20 mouse cellular contexts compared by ENCODE assay signal in the genomic region with DNA sequence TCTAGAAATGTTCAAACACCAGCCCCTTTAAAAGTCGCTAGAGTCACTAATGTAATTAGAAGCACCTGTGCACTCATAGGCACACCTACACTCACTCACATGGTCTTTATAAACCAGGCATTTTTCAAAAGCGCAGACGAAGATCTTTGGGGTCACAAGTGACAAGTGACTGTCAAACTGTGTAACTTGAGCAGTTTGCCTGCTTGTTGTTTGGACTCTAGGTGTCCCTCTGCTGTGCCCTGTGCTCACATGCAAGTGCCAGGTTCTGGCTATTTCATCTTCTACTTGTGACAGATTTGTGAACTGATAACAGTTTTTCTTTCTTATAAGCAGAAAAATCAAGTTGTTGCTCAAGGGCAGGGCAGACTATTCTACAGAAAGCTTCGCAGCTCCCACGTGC. TPM values are rescaled to one million over a fixed set of nuclear protein-coding genes. Genes with fewer than 3 reads are reported as not detected.
DNase-seq lines count a peak whose midpoint lies in the region; ATAC-seq lines count a peak whose summit lies in the region.
"Had no signal": no experiment of that assay in that cellular context is flagged by ENCODE, and none has a peak within 500 bp of the region (broad histone marks: within the 10 kb centered on the region; RNA-seq: fewer than 3 reads in every experiment).

No protein-coding gene starts in this region.

- H3K4me3 ChIP-seq in heart, embryonic 13.5 days = no peak overlapping the region
- no peak overlapping the region for H3K4me3 ChIP-seq in limb, embryonic 12.5 days (replicated peaks)
- H3K4me3 ChIP-seq in limb, embryonic 10.5 days = no peak overlapping the region
- H3K4me3 ChIP-seq in neural tube, embryonic 12.5 days = no peak overlapping the region
- H3K4me3 ChIP-seq in neural tube, embryonic 15.5 days (replicated peaks) = no peak overlapping the region
- H3K4me3 ChIP-seq: embryonic facial prominence, embryonic 12.5 days; heart, adult 2 months; hindbrain, embryonic 15.5 days; liver, embryonic 15.5 days; megakaryocyte, embryonic 14.5 days; stomach, embryonic 15.5 days had no signal

- 0 out of 2 replicates have a peak, but pooled peaks cover 1% of the 10 kb centered on the region for H3K27me3 ChIP-seq in heart, embryonic 13.5 days (replicated peaks)
- no peaks in the 10 kb centered on the region for H3K27me3 ChIP-seq in limb, embryonic 12.5 days
- no peaks in the 10 kb centered on the region for H3K27me3 ChIP-seq in limb, embryonic 10.5 days (ENCODE audit: low read depth, poor library complexity, severe bottlenecking)
- H3K27me3 ChIP-seq in neural tube, embryonic 12.5 days (replicated peaks) = no peaks in the 10 kb centered on the region
- no peaks in the 10 kb centered on the region for H3K27me3 ChIP-seq in neural tube, embryonic 15.5 days (replicated peaks)
- H3K27me3 ChIP-seq: embryonic facial prominence, embryonic 12.5 days; hindbrain, embryonic 15.5 days; liver, embryonic 15.5 days; stomach, embryonic 15.5 days had no signal

- no peaks in the 10 kb centered on the region for H3K9me3 ChIP-seq in heart, embryonic 13.5 days
- H3K9me3 ChIP-seq in limb, embryonic 12.5 days = no peaks in the 10 kb centered on the region
- no peaks in the 10 kb centered on the region for H3K9me3 ChIP-seq in limb, embryonic 10.5 days (replicated peaks)
- H3K9me3 ChIP-seq in neural tube, embryonic 12.5 days = no peaks in the 10 kb centered on the region
- no peaks in the 10 kb centered on the region for H3K9me3 ChIP-seq in neural tube, embryonic 15.5 days (replicated peaks)
- H3K9me3 ChIP-seq: embryonic facial prominence, embryonic 12.5 days; hindbrain, embryonic 15.5 days; liver, embryonic 15.5 days; megakaryocyte, embryonic 14.5 days; stomach, embryonic 15.5 days had no signal

- no peak for ATAC-seq in heart, embryonic 13.5 days (ENCODE audit: extremely low read depth, insufficient number of reproducible peaks, low FRiP score, low TSS enrichment)
- ATAC-seq in limb, embryonic 12.5 days (ENCODE audit: insufficient number of reproducible peaks, insufficient read depth, low FRiP score, low TSS enrichment, low read depth) = no peak
- no peak for ATAC-seq in neural tube, embryonic 12.5 days (ENCODE audit: low FRiP score, low read depth)
- ATAC-seq in neural tube, embryonic 15.5 days (ENCODE audit: low FRiP score) = no peak

- WGBS in heart, embryonic 13.5 days = 86% methylated on average over 5 of the region's 5 CpGs
- WGBS in limb, embryonic 12.5 days = 53% methylated on average over 5 of the region's 5 CpGs
- 60% methylated on average over 5 of the region's 5 CpGs for WGBS in limb, embryonic 10.5 days
- 87% methylated on average over 5 of the region's 5 CpGs for WGBS in neural tube, embryonic 12.5 days
- WGBS in neural tube, embryonic 15.5 days = 92% methylated on average over 5 of the region's 5 CpGs

- peaks cover 40% of the 10 kb centered on the region for H3K4me1 ChIP-seq in heart, embryonic 13.5 days
- H3K4me1 ChIP-seq in limb, embryonic 12.5 days (replicated peaks) = peaks cover 34% of the 10 kb centered on the region
- peaks cover 32% of the 10 kb centered on the region for H3K4me1 ChIP-seq in limb, embryonic 10.5 days
- H3K4me1 ChIP-seq in neural tube, embryonic 12.5 days = peaks cover 37% of the 10 kb centered on the region
- peaks cover 44% of the 10 kb centered on the region for H3K4me1 ChIP-seq in neural tube, embryonic 15.5 days

- peak overlapping the region; percentile 27; the same call in 1 of the 2 replicates for H3K4me2 ChIP-seq in heart, embryonic 13.5 days
- peak overlapping the region; percentile 19; the same call in 1 of the 2 replicates for H3K4me2 ChIP-seq in limb, embryonic 12.5 days
- H3K4me2 ChIP-seq in neural tube, embryonic 12.5 days (replicated peaks) = peak overlapping the region; percentile 4; the same call in 1 of the 2 replicates
- H3K4me2 ChIP-seq in neural tube, embryonic 15.5 days = 0 out of 2 replicates have a peak overlapping the region, but pooled peaks have one; percentile 13
- H3K4me2 ChIP-seq: liver, embryonic 15.5 days; stomach, embryonic 15.5 days had no signal

- no peak overlapping the region for H3K27ac ChIP-seq in heart, embryonic 13.5 days (replicated peaks)
- no peak overlapping the region for H3K27ac ChIP-seq in limb, embryonic 12.5 days
- no peak overlapping the region for H3K27ac ChIP-seq in limb, embryonic 10.5 days
- H3K27ac ChIP-seq in neural tube, embryonic 12.5 days = no peak overlapping the region
- H3K27ac ChIP-seq in neural tube, embryonic 15.5 days (replicated peaks) = no peak overlapping the region
- H3K27ac ChIP-seq: embryonic facial prominence, embryonic 12.5 days; heart, adult 2 months; hindbrain, embryonic 15.5 days; liver, embryonic 15.5 days; stomach, embryonic 15.5 days had no signal

- DNase-seq in heart, adult 9 months (ENCODE audit: low spot score in 2 of 2) = no peak
- DNase-seq in limb, embryonic 10.5 days (ENCODE audit: low spot score) = no peak
- DNase-seq in neural tube, embryonic 10.5 days (ENCODE audit: extremely low spot score, low spot score) = no peak
- no peak for DNase-seq in adrenal gland, adult 8-10 months
- DNase-seq: adrenal gland, adult 2 months; cerebellum, adult 9-10 months; gastrocnemius, postnatal 10 days; heart, adult 2 months; heart, postnatal 10 days; kidney, adult 2 months; right cerebral cortex, postnatal 25 days had no signal

- 0 out of 2 replicates have a peak overlapping the region, but pooled peaks have one; percentile 19 for H3K9ac ChIP-seq in heart, embryonic 13.5 days
- no peak overlapping the region for H3K9ac ChIP-seq in limb, embryonic 12.5 days (replicated peaks)
- H3K9ac ChIP-seq in neural tube, embryonic 12.5 days = no peak overlapping the region
- H3K9ac ChIP-seq in neural tube, embryonic 15.5 days (replicated peaks) = no peak overlapping the region
- H3K9ac ChIP-seq: embryonic facial prominence, embryonic 12.5 days; hindbrain, embryonic 15.5 days; liver, embryonic 15.5 days; stomach, embryonic 15.5 days had no signal

- H3K36me3 ChIP-seq in heart, embryonic 13.5 days = peaks cover 48% of the 10 kb centered on the region
- H3K36me3 ChIP-seq in limb, embryonic 12.5 days = peaks cover 46% of the 10 kb centered on the region
- peaks cover 46% of the 10 kb centered on the region for H3K36me3 ChIP-seq in limb, embryonic 10.5 days
- H3K36me3 ChIP-seq in neural tube, embryonic 12.5 days = peaks cover 25% of the 10 kb centered on the region
- peaks cover 22% of the 10 kb centered on the region for H3K36me3 ChIP-seq in neural tube, embryonic 15.5 days

RNA-seq across cellular contexts. Expression of gene Snx19, which starts 3.5 kb away (rescaled TPM):
- 12.6 and 14.4 TPM in 2 replicates for polyA plus RNA-seq in heart, embryonic 13.5 days (2015; fragmentation: Nextera tagmentation; extraction: Ambion mirVana)
- 22.7 and 24.5 TPM in 2 replicates for polyA plus RNA-seq in limb, embryonic 12.5 days (2016; fragmentation: Nextera tagmentation; extraction: Ambion mirVana)
- polyA plus RNA-seq in limb, embryonic 10.5 days (2016; fragmentation: Nextera tagmentation; extraction: Ambion mirVana) = 17.8 and 21.5 TPM in 2 replicates
- polyA plus RNA-seq in neural tube, embryonic 12.5 days (2016; fragmentation: Nextera tagmentation; extraction: Ambion mirVana) = 25.6 and 27.0 TPM in 2 replicates
- 21.9 TPM in 2 replicates for polyA plus RNA-seq in neural tube, embryonic 15.5 days (2015; fragmentation: Nextera tagmentation; extraction: Ambion mirVana)
- 10 to 100 TPM; 34.7 to 44.4 (median 43.2) TPM for total RNA-seq in adrenal gland, adult 8-10 months (2022)
